Mouse (Mus musculus) hindbrain, embryonic 16.5 days (tissue): ENCODE results near the gene Rpl32. TPM values are rescaled to one million over a fixed set of nuclear protein-coding genes. Genes with fewer than 3 reads are reported as not detected.

ENCODE experiments used
- ATAC-seq: fragments of 200-750 bp; cut with Nextera tagmentation; 2 replicates; pipeline ENCODE4 v1.8.0; 2017; ENCODE audit warnings: moderate TSS enrichment, moderate library complexity
- H3K27ac ChIP-seq: fragments of 300-500 bp; sonication (generic); 2 replicates; pipeline ENCODE4 v1.5.1; 2014; ENCODE audit warnings: low read depth, mild to moderate bottlenecking, control low read depth, low read length, moderate library complexity
- H3K27me3 ChIP-seq: fragments of 300-500 bp; sonication (generic); replicated peaks from 2 replicates; pipeline ENCODE4 v1.6.1; 2014; ENCODE audit warnings: low read length; ENCODE audit not compliant: control insufficient read depth, insufficient read depth
- H3K36me3 ChIP-seq: fragments of 300-500 bp; sonication (generic); 2 replicates; pipeline ENCODE4 v1.6.1; 2014; ENCODE audit warnings: mild to moderate bottlenecking, low read length, moderate library complexity, mixed read lengths; ENCODE audit not compliant: control insufficient read depth, insufficient read depth
- H3K4me1 ChIP-seq: fragments of 300-500 bp; sonication (generic); 2 replicates; pipeline ENCODE4 v1.6.1; 2014; ENCODE audit warnings: low read depth, low read length; ENCODE audit not compliant: control insufficient read depth, insufficient read depth
- H3K4me2 ChIP-seq: fragments of 300-500 bp; sonication (generic); 2 replicates; pipeline ENCODE4 v1.6.1; 2014; ENCODE audit warnings: mild to moderate bottlenecking, low read length, control low read depth, moderate library complexity
- H3K4me3 ChIP-seq: fragments of 300-500 bp; sonication (generic); 2 replicates; pipeline ENCODE4 v1.5.1; 2014; ENCODE audit warnings: mild to moderate bottlenecking, low read length, control low read depth, moderate library complexity
- H3K9ac ChIP-seq: fragments of 300-500 bp; sonication (generic); 2 replicates; pipeline ENCODE4 v1.6.1; 2014; ENCODE audit warnings: low read depth, mild to moderate bottlenecking, control low read depth, low read length, moderate library complexity
- H3K9me3 ChIP-seq: fragments of 300-500 bp; sonication (generic); 2 replicates; pipeline ENCODE4 v1.6.1; 2014; ENCODE audit warnings: mild to moderate bottlenecking, low read length, moderate library complexity; ENCODE audit not compliant: control insufficient read depth
- WGBS: fragments of 180-500 bp; shearing (Covaris S2); extraction: QIAGEN DNeasy Blood & Tissue Kit; methylation state at CpG from one replicate; pipeline ENCODE4 v1.1.7; 2014; 5-methylcytosine and 5-hydroxymethylcytosine counted together
- microRNA-seq: library from miRNA; unstranded; fragments of <30 nt; microRNA quantifications from one replicate; pipeline ENCODE4, GENCODE M21; 2017
- polyA plus RNA-seq: library from polyadenylated mRNA; unstranded; fragments of >200 nt; fragmentation: Nextera tagmentation; extraction: Ambion mirVana; gene quantifications from 2 replicates; pipeline ENCODE4 v1.2.1, GENCODE M21; 2015

Rpl32 gene
- polyA plus RNA-seq, 1 experiment from 2014 or later: 884 TPM

DNA sequence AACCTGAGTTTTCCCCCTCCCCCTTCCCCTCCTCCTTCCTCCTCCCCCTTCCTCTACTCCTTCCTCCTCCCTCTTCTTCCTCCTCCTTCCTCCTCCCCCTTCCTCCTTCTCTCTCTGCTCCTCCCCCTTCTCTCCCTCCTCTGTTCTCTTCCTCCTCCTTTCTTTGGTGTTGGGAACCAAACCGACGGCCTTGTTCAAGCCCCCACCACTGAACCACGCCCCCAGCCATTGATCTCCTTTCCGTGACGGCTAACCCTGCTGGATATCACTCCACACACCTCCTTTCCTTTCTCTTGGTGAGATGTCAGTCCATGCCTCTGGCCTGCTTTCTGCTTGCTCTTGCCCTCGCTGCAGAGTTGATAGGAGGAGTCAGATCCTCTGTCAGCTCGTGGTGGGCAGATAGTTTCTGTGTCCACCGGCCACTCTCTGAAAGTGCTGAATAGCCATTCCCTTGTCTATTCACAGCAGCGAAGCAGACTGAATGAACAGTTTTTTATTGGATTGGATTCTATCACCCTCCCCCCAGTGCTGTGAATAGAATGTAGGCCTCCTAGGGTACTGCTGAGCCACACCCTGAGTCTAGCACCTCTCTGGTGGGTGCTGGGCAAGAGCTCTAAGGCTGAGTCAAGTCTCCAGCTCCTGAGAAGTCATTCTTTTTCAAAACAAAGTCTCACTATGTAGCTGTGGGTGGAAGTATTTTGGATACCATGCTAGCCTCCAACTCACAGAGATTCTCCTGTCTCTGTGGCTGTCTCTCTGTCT, 46.4 kb downstream of the Rpl32 start, which contains the start of gene Tmem40:
Gene Tmem40, minus strand, starts transcription at position 416 of the 762 bp plus-strand sequence.
- Histone ChIP-seq H3K27me3 (no peaks in the 10 kb centered on the region), H3K4me3 (no peak within 1 kb of the TSS), H3K36me3 (no peaks in the 10 kb centered on the region), H3K27ac (peak within 1 kb of the TSS; percentile 59; the same call in 1 of the 2 replicates), H3K4me2 (peak within 1 kb of the TSS; percentile 21; the same call in 1 of the 2 replicates), H3K9ac (peak within 1 kb of the TSS; percentile 27; the same call in 1 of the 2 replicates), H3K9me3 (no peaks in the 10 kb centered on the region), H3K4me1 (peaks cover 4% of the 10 kb centered on the region)
- no peak; the same call in 1 of the 2 replicates for ATAC-seq
- WGBS: 2% methylated on average over 9 of the region's 9 CpGs

DNA sequence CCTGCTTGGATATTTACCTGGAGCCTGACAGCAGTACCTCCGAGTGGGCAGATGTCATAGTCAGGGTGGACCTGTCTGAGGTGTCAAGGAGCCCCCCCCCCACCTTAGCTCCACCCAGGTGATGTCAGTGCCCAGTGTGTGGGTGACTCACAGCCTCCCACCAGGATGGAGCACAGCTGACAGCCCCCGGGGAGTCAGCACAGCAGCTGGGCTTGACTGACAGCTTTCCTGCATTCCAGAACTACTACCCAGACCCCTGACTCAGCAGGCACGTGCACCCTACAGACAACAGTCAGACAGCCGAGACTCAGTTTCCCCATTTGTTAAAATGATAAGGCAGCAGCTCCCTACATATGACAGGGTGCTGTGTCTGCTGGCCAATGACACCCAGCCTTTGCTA, 47.6 kb downstream of the Rpl32 start:
- Histone ChIP-seq H3K36me3 (no peaks in the 10 kb centered on the region), H3K4me2 (no peak overlapping the region), H3K4me3 (no peak overlapping the region), H3K9me3 (no peaks in the 10 kb centered on the region), H3K27me3 (no peaks in the 10 kb centered on the region), H3K9ac (no peak overlapping the region), H3K4me1 (peaks cover 4% of the 10 kb centered on the region), H3K27ac (no peak overlapping the region)
- 50% methylated on average over 4 of the region's 4 CpGs for WGBS
- no peak for ATAC-seq

DNA sequence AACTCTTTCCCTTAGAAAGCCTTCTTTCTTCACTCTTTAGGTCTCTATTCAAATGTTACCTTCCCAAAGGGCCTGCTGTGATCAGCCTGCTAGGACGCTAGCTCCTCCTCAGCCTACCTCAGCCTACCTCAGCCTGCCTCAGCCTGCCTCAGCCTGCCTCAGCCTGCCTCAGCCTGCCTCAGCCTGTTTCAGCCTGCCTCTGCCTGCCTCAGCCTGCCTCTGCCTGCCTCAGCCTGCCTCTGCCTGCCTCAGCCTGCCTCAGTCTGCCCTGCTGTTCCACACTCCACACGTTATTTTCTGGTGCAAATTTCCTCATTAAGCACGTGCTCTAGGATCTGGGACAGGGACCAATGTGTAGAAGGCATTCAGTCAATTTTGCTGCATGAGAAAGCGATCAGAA, 48.4 kb downstream of the Rpl32 start:
- Histone ChIP-seq H3K9ac (no peak overlapping the region), H3K27ac (no peak overlapping the region), H3K4me3 (no peak overlapping the region), H3K36me3 (no peaks in the 10 kb centered on the region), H3K4me1 (peaks cover 4% of the 10 kb centered on the region), H3K4me2 (no peak overlapping the region), H3K9me3 (no peaks in the 10 kb centered on the region), H3K27me3 (no peaks in the 10 kb centered on the region)
- 95% methylated on average over 4 of the region's 4 CpGs for WGBS
- ATAC-seq: no peak

DNA sequence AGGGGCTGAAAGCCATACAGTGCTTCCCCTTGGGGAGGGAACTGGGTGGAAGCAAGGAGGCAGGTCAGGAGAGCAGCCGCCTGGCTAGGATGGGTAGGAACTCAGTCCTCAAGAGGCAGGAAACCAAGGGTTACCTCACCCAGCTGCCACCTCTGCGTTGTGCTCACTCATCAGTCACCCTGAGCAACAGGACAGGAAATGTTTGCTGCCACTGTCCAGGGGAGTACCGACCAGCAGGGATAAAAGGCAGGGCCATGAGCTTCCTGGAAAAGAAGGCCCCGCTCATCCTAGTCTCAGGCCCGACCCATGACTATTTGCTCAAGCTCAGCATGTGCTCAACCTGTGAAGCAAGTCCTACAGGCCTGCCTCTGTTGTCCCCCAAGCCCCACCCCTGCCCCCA, 49.1 kb downstream of the Rpl32 start:
- Histone ChIP-seq H3K9ac (no peak overlapping the region), H3K27me3 (no peaks in the 10 kb centered on the region), H3K4me1 (peaks cover 4% of the 10 kb centered on the region), H3K4me3 (no peak overlapping the region), H3K9me3 (no peaks in the 10 kb centered on the region), H3K27ac (no peak overlapping the region), H3K4me2 (no peak overlapping the region), H3K36me3 (no peaks in the 10 kb centered on the region)
- WGBS: 70% methylated on average over 5 of the region's 5 CpGs
- no peak for ATAC-seq

DNA sequence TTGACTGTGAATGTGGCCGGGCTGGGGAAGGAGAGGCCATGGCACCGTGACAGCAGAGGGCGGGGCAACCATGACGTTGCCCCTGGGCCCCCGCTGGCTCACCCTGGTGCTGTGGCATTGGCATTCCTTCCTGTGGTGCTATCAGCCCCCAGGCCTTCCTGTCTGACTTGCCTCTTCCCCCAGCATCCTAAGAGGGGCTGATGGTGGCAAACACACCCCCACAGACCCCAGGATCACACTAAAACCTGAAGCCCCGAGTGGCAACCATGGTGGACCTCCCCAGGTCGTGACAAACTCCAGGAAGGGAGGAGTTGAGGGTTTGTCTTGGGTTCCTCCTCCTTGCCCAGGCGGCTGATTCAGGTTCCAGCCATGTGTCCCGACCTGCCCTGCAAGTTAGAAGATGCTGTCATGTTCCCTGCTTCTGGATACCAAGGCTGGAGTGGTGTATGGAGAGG, 49.5 kb downstream of the Rpl32 start:
- Histone ChIP-seq H3K4me3 (no peak overlapping the region), H3K9ac (no peak overlapping the region), H3K27ac (no peak overlapping the region), H3K36me3 (no peaks in the 10 kb centered on the region), H3K4me2 (no peak overlapping the region), H3K4me1 (peaks cover 1% of the 10 kb centered on the region), H3K27me3 (no peaks in the 10 kb centered on the region), H3K9me3 (no peaks in the 10 kb centered on the region)
- no peak for ATAC-seq
- 66% methylated on average over 8 of the region's 9 CpGs for WGBS

DNA sequence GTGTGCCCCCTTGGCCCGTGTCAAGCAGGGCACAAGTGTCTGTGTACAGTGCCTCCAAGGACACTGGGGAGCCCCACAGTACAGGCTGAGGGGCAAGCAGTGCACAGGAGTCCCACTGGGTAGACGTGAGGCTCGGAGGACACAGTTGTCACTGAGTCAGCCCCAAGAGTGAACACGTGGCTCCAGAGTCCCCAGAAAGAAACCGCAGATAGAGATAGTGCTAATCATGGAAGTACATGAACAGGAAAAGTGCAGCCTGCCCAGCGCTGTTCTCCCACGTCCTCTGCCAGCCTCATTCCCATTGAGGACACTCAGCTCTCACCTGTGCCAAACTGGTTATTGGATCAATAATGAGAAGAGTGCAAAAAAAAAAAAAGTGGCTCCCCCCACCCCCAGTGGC, 53.0 kb downstream of the Rpl32 start:
- Histone ChIP-seq H3K4me1 (no peaks in the 10 kb centered on the region), H3K4me2 (no peak overlapping the region), H3K36me3 (no peaks in the 10 kb centered on the region), H3K9ac (no peak overlapping the region), H3K27me3 (no peaks in the 10 kb centered on the region), H3K9me3 (no peaks in the 10 kb centered on the region), H3K27ac (no peak overlapping the region), H3K4me3 (no peak overlapping the region)
- ATAC-seq: no peak
- 84% methylated on average over 7 of the region's 7 CpGs for WGBS

Small RNA genes within 50 kb of the gene (microRNA-seq; reads per million reads assigned to microRNA genes)
- gene Mir7660: not detected

Other genes starting within 250 kb of the Rpl32 start
- gene Mkrn2os, start 216.2 kb downstream of the Rpl32 start, polyA plus RNA-seq: 0.29 and 0.46 TPM in 2 replicates
- 38.0 and 39.0 TPM in 2 replicates for gene Mkrn2, start 206.8 kb downstream of the Rpl32 start, polyA plus RNA-seq
- gene Raf1, start 132.1 kb downstream of the Rpl32 start, polyA plus RNA-seq: 110 and 124 TPM in 2 replicates
- 1.9 TPM in 2 replicates for gene Tmem40, start 46.3 kb downstream of the Rpl32 start, polyA plus RNA-seq
- gene Cand2, start 34.2 kb downstream of the Rpl32 start, polyA plus RNA-seq: 10.0 and 13.9 TPM in 2 replicates
- gene Efcab12, start 29.7 kb upstream of the Rpl32 start, polyA plus RNA-seq: 2.2 and 3.1 TPM in 2 replicates
- gene Mbd4, start 44.6 kb upstream of the Rpl32 start, polyA plus RNA-seq: 11.1 and 11.4 TPM in 2 replicates
- 31.4 and 33.0 TPM in 2 replicates for gene Ift122, start 44.7 kb upstream of the Rpl32 start, polyA plus RNA-seq
- gene Rho, start 123.0 kb upstream of the Rpl32 start, polyA plus RNA-seq: 0.35 and 0.50 TPM in 2 replicates
- not detected in 2 replicates for gene H1foo, start 136.2 kb upstream of the Rpl32 start, polyA plus RNA-seq
- 8.5 and 10.5 TPM in 2 replicates for gene Plxnd1, start 186.3 kb upstream of the Rpl32 start, polyA plus RNA-seq